Mouse (Mus musculus) hindbrain, embryonic 14.5 days (tissue): Measurements from ENCODE around the gene Gm21117. TPM values are rescaled to one million over a fixed set of nuclear protein-coding genes. Genes with fewer than 3 reads are reported as not detected.
"Not testable (repeated sequence)": the region's sequence is repeated elsewhere in the genome, so short reads cannot be mapped to it uniquely, and the experiment has no call there.

ENCODE experiments used
- ATAC-seq: fragments of 200-750 bp; cut with Nextera tagmentation; 2 replicates; pipeline ENCODE4 v1.8.0; 2017; ENCODE audit warnings: moderate number of reproducible peaks, mild to moderate bottlenecking, moderate TSS enrichment, moderate library complexity; ENCODE audit not compliant: low FRiP score
- DNase-seq: peaks from one replicate; pipeline ENCODE4 v3.0.0-alpha.2; 2015; ENCODE audit warnings: low spot score
- H3K27ac ChIP-seq: fragments of 300-500 bp; sonication (generic); 2 replicates; pipeline ENCODE4 v1.5.1; 2014; ENCODE audit warnings: mild to moderate bottlenecking, moderate library complexity
- H3K27me3 ChIP-seq: fragments of 300-500 bp; sonication (generic); 2 replicates; pipeline ENCODE4 v1.6.1; 2014; ENCODE audit warnings: mild to moderate bottlenecking, low read length, mixed read lengths; ENCODE audit not compliant: control insufficient read depth, insufficient read depth
- H3K36me3 ChIP-seq: fragments of 300-500 bp; sonication (generic); replicated peaks from 2 replicates; pipeline ENCODE4 v1.6.1; 2014; ENCODE audit not compliant: control insufficient read depth, insufficient read depth
- H3K4me1 ChIP-seq: fragments of 300-500 bp; sonication (generic); replicated peaks from 2 replicates; pipeline ENCODE4 v1.6.1; 2014; ENCODE audit warnings: antibody characterized with exemption, low read length, mixed read lengths; ENCODE audit not compliant: control insufficient read depth, insufficient read depth
- H3K4me2 ChIP-seq: fragments of 300-500 bp; sonication (generic); replicated peaks from 2 replicates; pipeline ENCODE4 v1.6.1; 2014; ENCODE audit warnings: mild to moderate bottlenecking, moderate library complexity
- H3K4me3 ChIP-seq: fragments of 300-500 bp; sonication (generic); replicated peaks from 2 replicates; pipeline ENCODE4 v1.5.1; 2014; ENCODE audit warnings: mild to moderate bottlenecking, low read length
- H3K9ac ChIP-seq: fragments of 300-500 bp; sonication (generic); 2 replicates; pipeline ENCODE4 v1.6.1; 2014
- H3K9me3 ChIP-seq: fragments of 300-500 bp; sonication (generic); 2 replicates; pipeline ENCODE4 v1.6.1; 2016; ENCODE audit warnings: low read length; ENCODE audit not compliant: control insufficient read depth
- WGBS: fragments of 180-500 bp; shearing (Covaris S2); extraction: QIAGEN DNeasy Blood & Tissue Kit; methylation state at CpG from one replicate; pipeline ENCODE4 v1.1.7; 2014; 5-methylcytosine and 5-hydroxymethylcytosine counted together
- polyA plus RNA-seq: library from polyadenylated mRNA; unstranded; fragments of >200 nt; fragmentation: Nextera tagmentation; extraction: Ambion mirVana; gene quantifications from 2 replicates; pipeline ENCODE4 v1.2.1, GENCODE M21; 2014

Gene Gm21117
- polyA plus RNA-seq: not detected in 2 replicates

DNA sequence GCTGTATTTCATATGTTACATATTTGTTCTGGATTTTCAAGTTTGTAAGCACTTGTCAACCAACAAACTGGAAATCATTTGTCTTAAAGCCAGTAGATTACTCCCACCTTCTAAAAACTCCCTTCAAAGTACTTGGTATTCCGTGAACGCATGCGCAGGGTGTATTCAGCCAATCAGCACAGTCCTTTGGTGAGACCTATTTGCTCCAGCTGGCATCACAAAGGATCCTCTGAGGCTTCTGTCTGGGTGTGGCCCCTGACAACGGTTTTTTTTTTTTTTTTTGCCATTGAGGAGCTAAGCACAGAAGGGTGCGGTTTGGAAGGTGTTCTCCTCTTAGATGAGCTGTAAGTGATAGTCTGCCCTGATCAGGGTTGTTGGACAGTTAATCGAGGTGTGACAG lies at the start of gene Gm21117:
Gm21117 (plus strand) TSS at position 301 of the 400 bp plus-strand sequence.
- H3K4me3 ChIP-seq, DNase-seq, H3K9me3 ChIP-seq, H3K9ac ChIP-seq, H3K4me1 ChIP-seq, H3K36me3 ChIP-seq, H3K27me3 ChIP-seq, H3K4me2 ChIP-seq, H3K27ac ChIP-seq, ATAC-seq: not testable (repeated sequence)
- WGBS: no CpG with 5 or more reads among the region's 6 CpGs
